Mouse (Mus musculus) CH12.LX (cell line): ENCODE results near the gene Asb18. TPM values are rescaled to one million over a fixed set of nuclear protein-coding genes. Genes with fewer than 3 reads are reported as not detected.

Experiments
- DNase-seq: peaks from one replicate; pipeline ENCODE4 v3.0.0-alpha.2; 2013; ENCODE audit errors: extremely low read depth
- H3K27ac ChIP-seq: 2 replicates; pipeline ENCODE4 v1.5.1; 2012; ENCODE audit warnings: low read depth, mild to moderate bottlenecking, control low read depth, moderate library complexity; ENCODE audit not compliant: insufficient read depth
- H3K27me3 ChIP-seq: replicated peaks from 2 replicates; pipeline ENCODE3; 2012; ENCODE audit warnings: inconsistent platforms
- H3K36me3 ChIP-seq, 2 experiments: replicated peaks in 1 of 2; 2 replicates each; pipeline versions ENCODE3 to v1.6.1; 2012; ENCODE audit warnings: inconsistent platforms in 1 of 2, low read length in 1 of 2, mild to moderate bottlenecking in 1 of 2, mixed read lengths in 1 of 2, moderate library complexity in 1 of 2; ENCODE audit not compliant: control insufficient read depth in 1 of 2, insufficient read depth in 1 of 2
- H3K4me1 ChIP-seq, 2 experiments: 2 replicates each; pipeline ENCODE4 v1.6.1; 2012; ENCODE audit warnings: inconsistent platforms in 1 of 2, moderate library complexity in 1 of 2; ENCODE audit not compliant: insufficient read depth in 2 of 2, control insufficient read depth in 1 of 2
- H3K4me2 ChIP-seq: 2 replicates; pipeline ENCODE4 v1.6.1; 2012; ENCODE audit warnings: low read depth, mild to moderate bottlenecking, control low read depth; ENCODE audit not compliant: poor library complexity, insufficient read depth, severe bottlenecking
- H3K4me3 ChIP-seq, 3 experiments: fragments of 150-350 bp in 1 of 3; sonication (generic) in 1 of 3; replicated peaks in 1 of 3; 2 replicates each; pipeline versions ENCODE3 to v1.5.1; 2011 to 2012; ENCODE audit warnings: low read depth in 2 of 3, low read length in 2 of 3, mild to moderate bottlenecking in 2 of 3, moderate library complexity in 2 of 3, control low read depth in 1 of 3, improper control_type of control experiment in 1 of 3, inconsistent platforms in 1 of 3, mixed read lengths in 1 of 3; ENCODE audit not compliant: poor library complexity in 1 of 3
- H3K79me2 ChIP-seq: replicated peaks from 2 replicates; pipeline ENCODE4 v1.6.1; 2012; ENCODE audit warnings: mild to moderate bottlenecking, moderate library complexity; ENCODE audit not compliant: control insufficient read depth, poor library complexity, insufficient read depth, severe bottlenecking; ENCODE audit errors: extremely low read depth
- H3K9ac ChIP-seq: 2 replicates; pipeline ENCODE4 v1.6.1; 2012; ENCODE audit warnings: low read depth, mild to moderate bottlenecking, control low read depth, moderate library complexity; ENCODE audit not compliant: insufficient read depth
- H3K9me3 ChIP-seq: replicated peaks from 2 replicates; pipeline ENCODE3; 2012; ENCODE audit warnings: low read length, inconsistent platforms, mixed read lengths
- BHLHE40 ChIP-seq: IDR thresholded peaks from 2 replicates; pipeline ENCODE4 v1.6.1; 2011; ENCODE audit warnings: mild to moderate bottlenecking, low read depth, low read length, improper control_type of control experiment
- E2F4 ChIP-seq: IDR thresholded peaks from 2 replicates; pipeline ENCODE4 v1.6.1; 2011; ENCODE audit warnings: low read depth, low read length, improper control_type of control experiment; ENCODE audit not compliant: insufficient replicate concordance
- EP300 ChIP-seq: IDR thresholded peaks from 2 replicates; pipeline ENCODE4 v1.6.1; 2011; ENCODE audit warnings: low read length, improper control_type of control experiment
- HCFC1 ChIP-seq: IDR thresholded peaks from 2 replicates; pipeline ENCODE4 v1.6.1; 2012; ENCODE audit warnings: low read depth, mild to moderate bottlenecking, inconsistent platforms, low read length, improper control_type of control experiment
- JUND ChIP-seq: conservative IDR thresholded peaks from 2 replicates; pipeline ENCODE4 v1.6.1; 2011; ENCODE audit warnings: low read depth, low read length, improper control_type of control experiment
- KAT2A ChIP-seq: IDR thresholded peaks from 2 replicates; pipeline ENCODE4 v1.6.1; 2012; ENCODE audit warnings: low read length, improper control_type of control experiment, inconsistent platforms; ENCODE audit not compliant: insufficient replicate concordance
- MAX ChIP-seq: IDR thresholded peaks from 2 replicates; pipeline ENCODE4 v1.6.1; 2011; ENCODE audit warnings: low read length, improper control_type of control experiment
- MAZ ChIP-seq: IDR thresholded peaks from 2 replicates; pipeline ENCODE4 v1.6.1; 2012; ENCODE audit warnings: low read depth, mild to moderate bottlenecking, inconsistent platforms, low read length, improper control_type of control experiment, moderate library complexity
- MEF2A ChIP-seq: IDR thresholded peaks from 2 replicates; pipeline ENCODE4 v1.6.1; 2014; ENCODE audit warnings: low read depth, mild to moderate bottlenecking, inconsistent platforms, low read length, improper control_type of control experiment, borderline replicate concordance
- MXI1 ChIP-seq: IDR thresholded peaks from 2 replicates; pipeline ENCODE4 v1.6.1; 2011; ENCODE audit warnings: mild to moderate bottlenecking, low read depth, low read length, improper control_type of control experiment
- MYC ChIP-seq: IDR thresholded peaks from 2 replicates; pipeline ENCODE4 v1.6.1; 2011; ENCODE audit warnings: low read depth, mild to moderate bottlenecking, improper control_type of control experiment, low read length
- NELFE ChIP-seq: IDR thresholded peaks from 2 replicates; pipeline ENCODE4 v1.6.1; 2011; ENCODE audit warnings: low read depth, low read length, improper control_type of control experiment
- POLR2AphosphoS2 ChIP-seq: IDR thresholded peaks from 2 replicates; pipeline ENCODE4 v1.6.1; 2011; ENCODE audit warnings: low read depth, low read length, improper control_type of control experiment
- RAD21 ChIP-seq: IDR thresholded peaks from 2 replicates; pipeline ENCODE4 v1.6.1; 2011; ENCODE audit warnings: low read depth, mild to moderate bottlenecking, low read length, improper control_type of control experiment, moderate library complexity
- RCOR1 ChIP-seq: conservative IDR thresholded peaks from 2 replicates; pipeline ENCODE4 v1.6.1; 2012; ENCODE audit warnings: low read depth, mild to moderate bottlenecking, inconsistent platforms, low read length, improper control_type of control experiment
- SIN3A ChIP-seq: IDR thresholded peaks from 2 replicates; pipeline ENCODE4 v1.6.1; 2012; ENCODE audit warnings: low read length, improper control_type of control experiment, inconsistent platforms
- SMC3 ChIP-seq: IDR thresholded peaks from 2 replicates; pipeline ENCODE4 v1.6.1; 2011; ENCODE audit warnings: low read depth, low read length, improper control_type of control experiment
- TCF12 ChIP-seq: IDR thresholded peaks from 2 replicates; pipeline ENCODE4 v1.6.1; 2014; ENCODE audit warnings: low read depth, mild to moderate bottlenecking, inconsistent platforms, low read length, improper control_type of control experiment
- USF1 ChIP-seq: IDR thresholded peaks from 2 replicates; pipeline ENCODE4 v1.6.1; 2014; ENCODE audit warnings: low read depth, mild to moderate bottlenecking, inconsistent platforms, low read length, improper control_type of control experiment
- ZC3H11A ChIP-seq: IDR thresholded peaks from 2 replicates; pipeline ENCODE4 v1.6.1; 2012; ENCODE audit warnings: low read depth, mild to moderate bottlenecking, inconsistent platforms, low read length, improper control_type of control experiment
- ZMIZ1 ChIP-seq: IDR thresholded peaks from 2 replicates; pipeline ENCODE4 v1.6.1; 2012; ENCODE audit warnings: low read depth, mild to moderate bottlenecking, inconsistent platforms, low read length, improper control_type of control experiment
- dilution Hi-C: fragments of 300-500 bp; cut with MboI; formaldehyde crosslinking; loops from 2 replicates; pipeline ENCODE4 v1.14.3; 2020; ENCODE audit warnings: low sequenced_read_pairs; ENCODE audit not compliant: extremely low pct_unique_long_range_greater_than_20kb, extremely low pct_ligation_motif_present
- in situ Hi-C: fragments of 300-500 bp; cut with MboI; formaldehyde crosslinking; loops from 3 replicates; pipeline ENCODE4 v1.14.3; 2019; ENCODE audit warnings: low sequenced_read_pairs, low pct_ligation_motif_present, low pct_unique_long_range_greater_than_20kb, mixed read lengths
- polyA plus RNA-seq: library from polyadenylated mRNA; unstranded; fragments of >175 nt; gene quantifications from 2 replicates; pipeline ENCODE4 v1.2.1, GENCODE M21; 2012; ENCODE audit warnings: low read depth; ENCODE audit not compliant: insufficient read length
- total RNA-seq, 2 experiments: library from RNA; depleted of rRNA; stranded (reverse); fragments of 300-350 nt in 1 of 2; fragments of >200 nt in 1 of 2; gene quantifications; 2 replicates each; pipeline ENCODE4 v1.2.3; 2012 to 2014

The Asb18 gene
- total and polyA plus RNA-seq, 3 experiments = not detected

DNA sequence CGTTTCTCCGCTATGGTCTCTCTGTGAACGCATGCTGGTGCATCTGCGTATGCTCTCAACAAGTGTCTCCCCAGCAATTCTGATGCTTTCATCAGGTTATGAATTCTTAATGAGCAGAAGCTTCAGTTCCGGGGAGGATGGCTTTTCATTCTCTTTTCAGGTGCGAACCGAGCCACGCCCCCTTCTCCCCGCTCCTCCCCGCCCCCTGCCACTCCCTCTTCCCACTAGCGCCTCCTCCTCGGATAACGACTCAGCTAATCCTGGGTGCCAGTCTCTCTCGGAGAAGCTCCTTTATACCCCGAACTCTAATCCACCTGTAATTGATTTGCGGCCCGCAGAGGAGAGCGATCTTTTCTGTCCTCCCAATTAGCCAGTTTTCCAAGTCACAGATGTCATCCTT, 96.4 kb downstream of the Asb18 start:
- H3K27ac ChIP-seq = no peak overlapping the region
- H3K27me3 ChIP-seq = no peaks in the 10 kb centered on the region
- no peak overlapping the region for H3K4me3 ChIP-seq
- in situ Hi-C loops (no loop called here), dilution Hi-C loops (no loop called here)
- TF ChIP-seq ZC3H11A = no peak
- TF ChIP-seq KAT2A = no peak
- no peak for TF ChIP-seq MEF2A
- no peak for TF ChIP-seq USF1
- TF ChIP-seq EP300 = no peak
- TF ChIP-seq MXI1 = no peak
- TF ChIP-seq RCOR1 = no peak
- no peak for TF ChIP-seq POLR2AphosphoS2
- no peak for TF ChIP-seq E2F4
- TF ChIP-seq ZMIZ1 = no peak
- no peak for TF ChIP-seq MAX
- TF ChIP-seq SMC3 = no peak
- TF ChIP-seq SIN3A = no peak
- TF ChIP-seq BHLHE40 = no peak
- TF ChIP-seq JUND = no peak
- no peak overlapping the region for H3K4me2 ChIP-seq
- H3K79me2 ChIP-seq = no peaks in the 10 kb centered on the region
- H3K4me1 ChIP-seq = no peaks in the 10 kb centered on the region
- H3K9me3 ChIP-seq = peaks cover 65% of the 10 kb centered on the region
- no peak overlapping the region for H3K9ac ChIP-seq
- no peak for DNase-seq
- H3K36me3 ChIP-seq = no peaks in the 10 kb centered on the region

DNA sequence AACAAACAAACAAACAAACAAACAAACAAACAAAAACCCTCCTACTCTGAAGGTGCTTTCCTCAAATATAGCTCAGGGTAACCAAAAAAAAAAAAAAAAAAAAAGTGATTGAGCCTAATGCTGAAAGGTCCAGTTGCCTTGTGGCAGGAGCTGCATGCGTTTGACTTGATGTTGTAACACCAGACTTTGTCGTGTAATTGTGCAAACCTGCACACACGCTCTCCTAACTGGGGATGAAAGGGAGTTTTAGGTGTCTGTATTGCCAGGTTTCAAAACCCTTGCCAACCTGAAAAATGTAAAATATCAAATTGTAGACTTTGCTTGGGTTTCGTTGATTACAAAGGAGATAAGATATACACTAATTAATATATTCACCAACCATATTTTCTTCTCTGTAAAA, 100.9 kb downstream of the Asb18 start:
- Histone ChIP-seq H3K4me3 (no peak overlapping the region), H3K27me3 (no peaks in the 10 kb centered on the region), H3K4me1 (no peaks in the 10 kb centered on the region), H3K36me3 (no peaks in the 10 kb centered on the region), H3K27ac (no peak overlapping the region), H3K4me2 (no peak overlapping the region), H3K9me3 (peaks cover 58% of the 10 kb centered on the region), H3K9ac (no peak overlapping the region), H3K79me2 (no peaks in the 10 kb centered on the region)
- DNase-seq = no peak
- in situ Hi-C loops = no loop called here
- dilution Hi-C loops = no loop called here
- TF ChIP-seq NELFE (no peak), MYC (no peak), TCF12 (no peak), HCFC1 (no peak), E2F4 (no peak), EP300 (no peak), RAD21 (no peak), MAZ (no peak), MEF2A (no peak), SIN3A (no peak)
